ENCODE assay signal across 14 mouse cellular contexts in the genomic region with DNA sequence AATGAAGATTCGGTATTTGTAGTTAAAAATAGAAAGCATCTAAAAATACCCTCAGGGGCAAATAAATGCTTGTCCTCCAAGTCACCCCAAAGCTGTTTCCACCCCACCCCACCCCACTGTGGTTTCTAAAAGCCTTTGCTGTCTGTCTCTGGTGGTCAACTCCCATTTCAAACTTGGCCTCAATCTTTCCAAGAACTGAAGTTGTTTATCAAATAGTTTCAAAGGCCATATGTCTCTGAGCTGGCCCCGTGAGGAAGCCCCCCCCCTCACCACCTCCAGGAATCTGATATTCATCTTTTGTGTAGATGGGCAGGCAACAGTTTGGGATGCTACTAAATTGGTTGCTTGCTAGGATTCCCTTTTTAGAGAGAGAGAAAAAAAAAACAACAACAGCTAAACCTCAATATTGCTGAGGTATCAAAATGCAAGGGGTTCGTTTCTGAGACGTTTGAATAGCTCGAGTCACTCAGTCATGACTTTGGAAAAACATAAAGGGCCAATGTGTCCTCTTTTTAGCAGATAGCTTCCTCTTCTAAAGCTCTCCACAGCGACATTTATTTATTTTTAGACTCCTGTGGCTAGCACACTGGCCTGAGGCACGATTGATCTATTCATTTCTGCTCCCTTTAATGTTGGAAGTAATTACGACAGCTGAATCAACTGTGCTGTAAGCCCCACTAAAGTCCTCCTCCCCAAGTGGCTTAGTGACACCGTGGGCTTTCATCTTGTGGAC. TPM values are rescaled to one million over a fixed set of nuclear protein-coding genes. Genes with fewer than 3 reads are reported as not detected.
DNase-seq lines count a peak whose midpoint lies in the region; ATAC-seq lines count a peak whose summit lies in the region.
"Had no signal": no experiment of that assay in that cellular context is flagged by ENCODE, and none has a peak within 500 bp of the region (broad histone marks: within the 10 kb centered on the region; RNA-seq: fewer than 3 reads in every experiment).

No protein-coding gene starts in this region.

- peak; percentile 34 for DNase-seq in embryo, embryonic 10 days (ENCODE audit: low spot score)
- DNase-seq in embryo, embryonic 11 days: no peak
- peak; percentile 35 for DNase-seq in midbrain, embryonic 14.5 days
- DNase-seq in midbrain, embryonic 11.5 days (ENCODE audit: low spot score, missing footprints): no peak
- DNase-seq in splenic B cell, adult 2 months (ENCODE audit: low read depth, low spot score): peak; percentile 37
- DNase-seq in frontal cortex, adult 2 months (ENCODE audit: extremely low spot score in 1 of 2, low spot score in 1 of 2): no peak
- no peak for DNase-seq in cerebellum, adult 11 months
- DNase-seq: cerebellum, postnatal 36 days; kidney, postnatal 4 days; lung, postnatal 4 days had no signal

- 28% methylated on average over 9 of the region's 9 CpGs for WGBS in midbrain, embryonic 14.5 days
- WGBS in midbrain, embryonic 11.5 days: 29% methylated on average over 9 of the region's 9 CpGs
- 12% methylated on average over 9 of the region's 9 CpGs for WGBS in liver, embryonic 12.5 days (ENCODE audit: insufficient replicate concordance)

- no peaks in the 10 kb centered on the region for H3K9me3 ChIP-seq in midbrain, embryonic 14.5 days (ENCODE audit: control insufficient read depth, low read length)
- no peaks in the 10 kb centered on the region; the same call in 1 of the 2 replicates for H3K9me3 ChIP-seq in midbrain, embryonic 11.5 days (ENCODE audit: control insufficient read depth, low read length)
- H3K9me3 ChIP-seq in liver, embryonic 12.5 days (replicated peaks): no peaks in the 10 kb centered on the region
- H3K9me3 ChIP-seq: hindbrain, embryonic 10.5 days had no signal

- H3K27ac ChIP-seq in midbrain, embryonic 14.5 days (replicated peaks; ENCODE audit: low read depth, low read length): no peak overlapping the region
- no peak overlapping the region for H3K27ac ChIP-seq in midbrain, embryonic 11.5 days (ENCODE audit: low read depth, low read length)
- peak overlapping the region; percentile 41; the same call in 1 of the 2 replicates for H3K27ac ChIP-seq in liver, embryonic 12.5 days
- H3K27ac ChIP-seq: hindbrain, embryonic 10.5 days had no signal

- H3K4me1 ChIP-seq in midbrain, embryonic 14.5 days (ENCODE audit: control insufficient read depth, insufficient read depth, low read length): peaks cover 1% of the 10 kb centered on the region; the same call in 1 of the 2 replicates
- H3K4me1 ChIP-seq in midbrain, embryonic 11.5 days (ENCODE audit: control insufficient read depth, insufficient read depth, low read length): no peaks in the 10 kb centered on the region
- H3K4me1 ChIP-seq in liver, embryonic 12.5 days: peaks cover 36% of the 10 kb centered on the region
- H3K4me1 ChIP-seq: hindbrain, embryonic 10.5 days had no signal

- no peak overlapping the region for H3K4me3 ChIP-seq in midbrain, embryonic 14.5 days (replicated peaks; ENCODE audit: low read depth, low read length)
- no peak overlapping the region for H3K4me3 ChIP-seq in midbrain, embryonic 11.5 days (ENCODE audit: low read depth, low read length)
- no peak overlapping the region for H3K4me3 ChIP-seq in liver, embryonic 12.5 days
- H3K4me3 ChIP-seq: erythroblast, embryonic 14.5 days; hindbrain, embryonic 10.5 days had no signal

- no peak for ATAC-seq in midbrain, embryonic 14.5 days (ENCODE audit: low FRiP score, low TSS enrichment)
- ATAC-seq in midbrain, embryonic 11.5 days (ENCODE audit: low FRiP score): no peak
- ATAC-seq in liver, embryonic 12.5 days: peak; percentile 56
- ATAC-seq: intestine, embryonic 16.5 days had no signal

- no peak overlapping the region for H3K9ac ChIP-seq in midbrain, embryonic 14.5 days (replicated peaks; ENCODE audit: low read length)
- H3K9ac ChIP-seq in midbrain, embryonic 11.5 days (ENCODE audit: low read length): no peak overlapping the region
- H3K9ac ChIP-seq in liver, embryonic 12.5 days: peak overlapping the region; percentile 27; the same call in 1 of the 2 replicates

- no peaks in the 10 kb centered on the region for H3K27me3 ChIP-seq in midbrain, embryonic 14.5 days (ENCODE audit: control insufficient read depth, insufficient read depth, low read length)
- no peaks in the 10 kb centered on the region for H3K27me3 ChIP-seq in midbrain, embryonic 11.5 days (ENCODE audit: control insufficient read depth, insufficient read depth, low read length)
- H3K27me3 ChIP-seq in liver, embryonic 12.5 days (replicated peaks): no peaks in the 10 kb centered on the region; the same call in 1 of the 2 replicates
- H3K27me3 ChIP-seq in splenic B cell, adult 2 months (ENCODE audit: control insufficient read depth, insufficient read depth, low read length, poor library complexity, severe bottlenecking): no peaks in the 10 kb centered on the region

- H3K4me2 ChIP-seq in midbrain, embryonic 14.5 days (ENCODE audit: low read length): no peak overlapping the region
- no peak overlapping the region for H3K4me2 ChIP-seq in midbrain, embryonic 11.5 days
- H3K4me2 ChIP-seq in liver, embryonic 12.5 days: peak overlapping the region; percentile 36

- no peaks in the 10 kb centered on the region for H3K36me3 ChIP-seq in midbrain, embryonic 14.5 days (ENCODE audit: control insufficient read depth, insufficient read depth, low read length)
- no peaks in the 10 kb centered on the region for H3K36me3 ChIP-seq in midbrain, embryonic 11.5 days (ENCODE audit: control insufficient read depth, insufficient read depth, low read length)
- no peaks in the 10 kb centered on the region for H3K36me3 ChIP-seq in liver, embryonic 12.5 days
- no peaks in the 10 kb centered on the region for H3K36me3 ChIP-seq in splenic B cell, adult 2 months (ENCODE audit: control insufficient read depth, insufficient read depth, low read length, poor library complexity, severe bottlenecking)
- H3K36me3 ChIP-seq: hindbrain, embryonic 10.5 days had no signal

RNA-seq across cellular contexts. Expression of a gene that starts 26.9 kb away (rescaled TPM):
- 182 and 206 TPM in 2 replicates for polyA plus RNA-seq in midbrain, embryonic 14.5 days (2014; fragmentation: Nextera tagmentation; extraction: Ambion mirVana)
- 447 and 449 TPM in 2 replicates for polyA plus RNA-seq in midbrain, embryonic 11.5 days (2014; fragmentation: Nextera tagmentation; extraction: Ambion mirVana)
- 174 and 178 TPM in 2 replicates for polyA plus RNA-seq in liver, embryonic 12.5 days (2016; fragmentation: Nextera tagmentation; extraction: Ambion mirVana)
- 259 and 267 TPM in 2 replicates for polyA plus RNA-seq in frontal cortex, adult 2 months (2012; rRNA removed)

RNA-seq across cellular contexts. Expression of a gene that starts 60.0 kb away (rescaled TPM):
- 27.9 and 33.2 TPM in 2 replicates for polyA plus RNA-seq in midbrain, embryonic 14.5 days (2014; fragmentation: Nextera tagmentation; extraction: Ambion mirVana)
- 13.0 and 13.1 TPM in 2 replicates for polyA plus RNA-seq in midbrain, embryonic 11.5 days (2014; fragmentation: Nextera tagmentation; extraction: Ambion mirVana)
- 6.5 and 7.4 TPM in 2 replicates for polyA plus RNA-seq in liver, embryonic 12.5 days (2016; fragmentation: Nextera tagmentation; extraction: Ambion mirVana)
- polyA plus RNA-seq in frontal cortex, adult 2 months (2012; rRNA removed): 28.9 and 30.9 TPM in 2 replicates

Comparison
In these comparisons a context has a peak if more than half of its experiments do, and no peak if none do; other contexts are left out.
1. DNase-seq: peak in embryo, embryonic 10 days (single experiment), midbrain, embryonic 14.5 days (single experiment) and splenic B cell, adult 2 months (single experiment); none in embryo, embryonic 11 days (single experiment), midbrain, embryonic 11.5 days (single experiment), frontal cortex, adult 2 months (0 of 2) and cerebellum, adult 11 months (single experiment).